Mouse (Mus musculus) testis, adult 10 weeks (tissue): ENCODE results near the gene Ttll5. TPM values are rescaled to one million over a fixed set of nuclear protein-coding genes. Genes with fewer than 3 reads are reported as not detected.

Experiments used
- polyA plus RNA-seq: library from polyadenylated mRNA; stranded (reverse); fragments of 350-450 nt; fragmentation: Illumina TruSeq; extraction: RNeasy Lipid Tissue Mini Kit (QIAGEN cat#74804); gene quantifications from one replicate; pipeline ENCODE4 v1.2.3, GENCODE M21; 2014; ENCODE audit warnings: low read depth, low replicate concordance

Gene Ttll5
- polyA plus RNA-seq: 185 TPM

DNA sequence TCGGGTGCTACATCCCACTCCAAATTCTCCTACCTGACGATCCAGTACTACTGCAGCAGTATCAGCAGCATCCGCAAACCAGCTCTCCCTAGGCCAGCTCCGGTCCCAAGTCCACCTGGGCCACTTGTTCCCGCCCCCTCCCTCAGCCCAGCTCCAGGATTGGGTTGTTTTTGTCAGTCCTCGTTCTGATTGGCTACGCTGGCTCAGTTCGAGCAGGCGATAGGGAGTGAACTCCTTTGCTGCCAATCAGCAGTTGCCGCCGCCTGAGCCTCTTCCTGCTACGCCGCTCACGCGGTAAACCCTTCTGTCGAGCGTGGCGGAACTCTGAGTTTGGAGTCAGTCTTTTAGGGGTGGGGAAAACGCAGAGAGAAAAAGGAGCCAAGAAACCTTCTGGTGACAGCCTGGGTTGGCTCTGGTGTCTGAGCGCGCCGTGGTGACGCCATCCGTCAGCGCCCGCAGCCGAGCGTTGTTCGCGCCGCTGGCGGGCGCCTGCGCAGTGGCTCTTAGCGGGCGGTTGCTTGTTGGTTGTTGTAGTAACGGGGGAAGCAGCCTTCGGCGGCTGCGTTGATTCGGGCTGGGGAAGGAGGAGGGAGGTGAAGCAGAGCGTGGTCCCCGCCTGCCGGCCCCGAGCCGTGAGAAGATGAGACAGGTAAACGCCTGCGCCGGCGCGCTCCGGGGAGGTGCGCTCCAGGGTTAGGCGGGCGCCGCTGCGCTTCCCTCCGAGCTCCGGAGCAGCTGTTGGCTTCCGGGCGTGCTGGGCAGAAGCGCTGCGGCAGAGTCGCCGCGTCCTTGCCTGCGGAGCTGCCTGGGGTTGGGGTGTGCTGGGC, at the start of gene Ttll5, which contains the start of gene Erg28:
TSS of gene Ttll5 (plus strand) at position 222 of the 827 bp plus-strand sequence.
TSS of gene Erg28 (minus strand) at position 113 of the 827 bp plus-strand sequence.

DNA sequence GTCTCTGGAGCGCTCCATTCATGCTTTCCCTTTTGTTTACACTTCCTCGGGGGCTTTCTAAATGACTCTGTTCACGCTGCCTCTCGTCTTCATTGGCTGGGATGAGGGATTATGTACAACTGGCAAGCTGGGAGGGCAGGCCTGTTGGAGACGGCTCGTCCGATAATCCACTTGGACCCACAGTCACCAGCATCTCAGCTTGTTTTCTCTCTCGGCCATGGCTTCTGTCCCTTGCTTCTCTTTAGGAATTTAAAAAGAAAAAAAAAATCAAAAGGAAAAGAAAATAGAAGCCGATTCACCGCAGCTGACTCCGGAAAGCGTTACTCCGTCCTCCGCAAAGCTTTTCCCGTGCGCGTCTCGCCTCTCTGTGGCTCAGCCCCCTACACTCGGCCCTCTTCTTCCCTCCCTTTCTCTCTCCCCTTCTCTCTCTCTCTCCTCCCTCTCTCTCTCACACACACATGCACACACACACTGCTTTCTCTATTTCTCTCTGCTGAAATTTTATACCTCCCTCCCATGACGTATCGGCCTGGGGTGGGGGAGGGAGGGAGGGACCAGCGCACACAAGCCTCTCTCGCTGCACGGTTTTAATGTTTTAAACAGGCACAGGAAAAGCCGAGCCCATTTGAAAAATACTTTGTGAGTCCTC, 254.2 kb downstream of the Ttll5 start, which contains the start of gene Tgfb3:
TSS of gene Tgfb3 (minus strand) at position 489 of the 649 bp plus-strand sequence.

DNA sequence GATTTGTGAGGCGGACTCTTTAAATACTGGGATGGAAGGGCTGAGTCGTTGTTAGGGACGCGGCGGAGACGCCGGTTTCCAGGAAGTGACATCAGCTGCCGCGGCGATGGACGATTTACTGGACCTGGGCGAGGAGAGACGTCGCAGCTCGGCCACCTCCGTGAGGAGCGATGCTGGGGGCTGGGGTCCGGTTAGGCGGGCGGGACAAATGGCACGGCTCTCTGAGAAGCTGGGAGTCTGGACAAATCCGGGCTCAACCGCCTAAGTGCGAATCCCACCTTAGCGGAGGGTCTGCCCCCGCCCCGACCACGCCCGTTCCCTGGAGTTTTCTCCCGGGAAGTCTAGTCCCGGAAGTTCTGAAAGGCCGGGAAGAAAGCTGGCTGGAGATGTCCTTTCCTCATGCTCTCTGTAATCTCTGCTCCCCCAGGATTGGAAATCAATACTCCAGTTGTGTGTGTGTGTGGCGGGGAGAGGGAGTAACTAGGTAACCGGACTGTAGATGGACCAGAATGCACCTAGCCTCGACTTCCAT, 258.1 kb downstream of the Ttll5 start, which contains the start of gene Ift43:
TSS of gene Ift43 (plus strand) at position 61 of the 532 bp plus-strand sequence.

Other genes starting within 250 kb of the Ttll5 start
- 0.17 TPM for gene Jdp2, start 225.6 kb upstream of the Ttll5 start, polyA plus RNA-seq
- gene Batf, start 138.0 kb upstream of the Ttll5 start, polyA plus RNA-seq: 0.24 TPM
- 23.5 TPM for gene Flvcr2, start 78.1 kb upstream of the Ttll5 start, polyA plus RNA-seq
- gene Erg28, start 109 bp upstream of the Ttll5 start, polyA plus RNA-seq: 40.1 TPM